Mouse (Mus musculus) frontal cortex, postnatal 14 days (tissue): ENCODE data around the gene Syt16.

Experiments
- DNase-seq, 2 experiments: peaks; one replicate each; pipeline ENCODE4 v3.0.0; 2022; ENCODE audit warnings: low spot score in 2 of 2

Gene Syt16

DNA sequence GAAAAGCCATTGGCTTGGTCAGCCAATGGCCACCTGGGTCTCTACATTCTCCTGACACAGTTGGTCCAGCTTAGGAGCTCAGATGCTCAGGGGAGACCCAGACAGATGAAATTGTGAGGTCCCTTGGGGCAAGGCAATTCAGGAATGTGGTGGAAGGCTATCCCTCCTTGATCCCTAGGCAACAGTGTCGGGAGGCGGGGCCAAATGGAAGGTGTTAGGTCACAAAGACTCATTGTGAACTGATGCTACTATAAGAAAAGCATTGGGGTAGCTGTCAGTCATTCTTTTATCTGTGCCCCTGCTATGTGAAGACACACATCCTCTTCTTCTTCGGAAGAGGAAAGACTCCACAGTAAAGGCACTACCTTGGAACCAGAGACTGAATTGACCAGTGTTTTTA, 315.1 kb downstream of the Syt16 start:
- no peak for DNase-seq

- DNase-seq: no peak
Observed at GRCm38 (mm10) chr12:74315221-74315620, 317.8 kb downstream of the Syt16 start.

- no peak for DNase-seq
Observed at GRCm38 (mm10) chr12:74316344-74316973, 319.0 kb downstream of the Syt16 start, which contains the start of gene Gm11042. Gene Gm11042 (minus strand): TSS chr12:74316394.

DNA sequence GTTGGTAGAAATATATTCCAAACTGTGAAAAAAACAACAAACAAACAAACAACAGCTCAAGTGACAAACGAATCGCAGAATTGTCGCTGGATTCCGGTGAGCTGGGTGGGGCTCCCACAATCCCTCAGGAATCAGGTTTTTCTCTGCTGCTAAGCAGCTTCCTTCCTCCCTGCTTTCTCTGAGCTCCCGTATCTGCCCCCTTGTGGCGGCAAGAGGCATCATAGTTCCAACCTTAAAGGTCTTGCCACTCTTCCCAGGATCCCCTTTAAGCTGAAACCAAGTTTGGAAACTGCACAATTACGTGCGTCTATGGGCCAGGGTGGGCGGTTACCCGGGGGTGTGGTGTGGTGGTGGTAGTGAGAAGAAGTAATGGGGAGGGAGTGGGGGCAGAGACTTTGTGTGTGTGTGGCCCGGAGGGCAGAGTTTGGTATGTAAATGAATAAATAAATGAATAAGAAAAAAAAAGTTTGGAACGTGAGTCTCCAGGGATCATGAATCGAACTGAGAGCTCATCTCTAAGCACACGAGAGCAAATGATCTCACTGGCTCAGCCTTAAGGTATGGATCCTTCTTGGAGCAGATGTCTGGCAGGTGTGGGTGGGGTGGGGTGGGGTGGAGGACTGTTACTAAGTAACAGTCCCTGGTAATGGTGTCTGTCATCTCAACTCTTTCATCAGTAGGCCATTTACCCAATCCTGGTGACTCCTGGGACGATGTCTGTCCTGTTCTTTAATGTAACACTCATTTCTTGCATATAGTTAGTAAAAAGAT, 319.7 kb downstream of the Syt16 start:
- DNase-seq: peak; percentile 55 to 68

DNA sequence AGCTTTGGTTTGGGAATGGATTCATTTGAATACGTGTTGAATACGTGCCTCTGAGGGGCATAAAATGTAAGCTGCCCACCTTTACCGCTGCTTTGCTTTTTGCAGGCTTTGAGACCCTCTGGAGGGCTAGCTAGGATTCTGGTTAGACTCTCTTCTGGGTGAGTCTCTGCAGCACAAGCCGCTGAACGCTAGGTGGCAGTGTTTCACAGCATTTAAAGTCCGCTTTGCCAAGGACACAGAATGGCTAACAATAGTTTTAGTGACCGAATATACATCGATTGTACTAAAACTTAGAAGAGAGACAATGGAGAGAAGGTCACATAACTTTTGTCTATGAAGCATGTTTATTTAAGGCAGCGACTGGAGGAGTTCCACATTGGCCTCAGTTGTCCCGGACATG, 322.9 kb downstream of the Syt16 start:
- DNase-seq: peak in 1 of 2 experiments; percentile 76

- no peak for DNase-seq
Observed at GRCm38 (mm10) chr12:74321981-74322380, 324.5 kb downstream of the Syt16 start.
